Mouse (Mus musculus): Measurements from ENCODE around the gene Sipa1l1.

DNA sequence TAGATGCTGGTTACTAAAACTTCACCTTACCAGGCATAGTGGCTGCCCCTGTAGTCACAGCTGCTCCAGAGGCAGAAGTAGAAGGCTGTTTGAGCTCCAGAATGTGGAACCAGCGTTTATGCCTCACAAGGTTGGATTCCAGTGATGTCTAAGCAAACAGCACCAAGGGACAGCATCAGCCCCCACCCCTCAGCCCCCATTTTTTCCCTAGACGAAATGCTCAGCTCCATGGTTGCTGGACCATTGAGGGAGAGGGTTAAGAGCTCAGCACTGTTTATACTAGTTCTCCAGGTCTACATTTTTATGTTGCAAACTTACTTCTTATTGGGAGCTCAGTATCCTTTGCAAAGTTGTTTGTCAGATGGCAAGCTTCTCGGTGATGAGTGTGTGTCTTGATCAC is 202.1 kb downstream of the Sipa1l1 start:
- TF ChIP-seq GATA1 (IDR thresholded peaks at IDR 0.05; ENCODE audit: low read length) = no peak
- TF ChIP-seq TAL1 (IDR thresholded peaks at IDR 0.05; ENCODE audit: low read length) = no peak

Data from erythroblast, embryonic 14.5 days (primary cell).